Mouse (Mus musculus) bone marrow, adult 2 months (tissue): ENCODE measurements around the gene Zfp503. TPM values are rescaled to one million over a fixed set of nuclear protein-coding genes. Genes with fewer than 3 reads are reported as not detected.

Source experiments
- H3K27ac ChIP-seq: fragments of 200-500 bp; 2 replicates; pipeline ENCODE4 v1.5.1; 2012; ENCODE audit warnings: low read depth, mild to moderate bottlenecking, control low read depth, inconsistent platforms, low read length; ENCODE audit not compliant: control insufficient read depth, poor library complexity, insufficient read depth
- H3K4me1 ChIP-seq: fragments of 200-500 bp; 2 replicates; pipeline ENCODE4 v1.6.1; 2011; ENCODE audit warnings: low read length; ENCODE audit not compliant: control insufficient read depth, insufficient read depth
- H3K4me3 ChIP-seq: fragments of 200-500 bp; replicated peaks from 2 replicates; pipeline ENCODE3; 2011; ENCODE audit warnings: mild to moderate bottlenecking, low read depth, low read length, control low read depth; ENCODE audit not compliant: control insufficient read depth
- CTCF ChIP-seq: fragments of 200-500 bp; IDR thresholded peaks from 2 replicates; pipeline ENCODE4 v1.5.1; 2011; ENCODE audit warnings: low read length, control low read depth; ENCODE audit not compliant: control insufficient read depth, insufficient read depth
- POLR2A ChIP-seq: fragments of 200-500 bp; IDR thresholded peaks from 2 replicates; pipeline ENCODE4 v1.6.1; 2011; ENCODE audit warnings: low read depth, mild to moderate bottlenecking, control low read depth, low read length, borderline replicate concordance; ENCODE audit not compliant: control insufficient read depth
- WGBS: fragments of 180-500 bp; shearing (Covaris S2); methylation state at CpG from one replicate; pipeline ENCODE4 v1.1.7; 2018; 5-methylcytosine and 5-hydroxymethylcytosine counted together
- polyA plus RNA-seq: library from polyadenylated mRNA; stranded (reverse); fragments of >200 nt; gene quantifications from 2 replicates; pipeline ENCODE4 v1.2.4, GENCODE M21; 2011; ENCODE audit warnings: low replicate concordance; ENCODE audit not compliant: missing spikeins, insufficient read depth, insufficient read length

Zfp503 gene
- polyA plus RNA-seq, 1 experiment = 0.95 TPM

- peak within 1 kb of the TSS; percentile 62 for H3K4me3 ChIP-seq
- peak; percentile 85; the same call in 1 of the 2 replicates for TF ChIP-seq POLR2A
- no peak for TF ChIP-seq CTCF
- H3K27ac ChIP-seq = peak within 1 kb of the TSS; percentile 83
- H3K4me1 ChIP-seq = peaks cover 1% of the 10 kb centered on the region; the same call in 1 of the 2 replicates
- under 1% methylated on average over 33 of the region's 33 CpGs for WGBS
These were observed 30.0 kb upstream of the Zfp503 start, which contains the start of gene Lrmda for GRCm38 (mm10) chr14:22019252-22019948. Gene Lrmda (plus strand): TSS chr14:22019712.

DNA sequence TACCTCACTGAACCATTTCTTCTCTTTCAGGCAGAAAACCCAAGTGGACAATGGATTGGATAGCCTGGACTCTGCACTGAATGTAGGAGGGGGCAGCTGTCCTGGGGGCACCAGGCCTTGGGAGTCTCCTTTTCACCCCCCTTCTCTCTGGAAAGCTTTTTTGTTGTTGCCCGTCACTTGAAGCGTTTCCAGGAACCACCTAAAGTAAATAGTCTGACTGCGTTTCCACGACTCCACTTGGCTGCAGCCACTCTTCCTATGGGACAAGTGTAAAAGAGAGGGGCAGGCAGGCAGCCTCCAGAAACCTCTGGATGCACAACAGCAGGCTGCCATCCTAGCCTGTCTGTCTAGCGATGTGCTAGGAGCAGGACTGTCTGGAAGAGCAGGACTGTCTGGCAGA, 27.6 kb upstream of the Zfp503 start:
- Histone ChIP-seq H3K27ac (no peak overlapping the region), H3K4me1 (peaks cover 1% of the 10 kb centered on the region; the same call in 1 of the 2 replicates), H3K4me3 (no peak overlapping the region)
- no peak for TF ChIP-seq CTCF
- no peak for TF ChIP-seq POLR2A
- WGBS = 85% methylated on average over 5 of the region's 5 CpGs

DNA sequence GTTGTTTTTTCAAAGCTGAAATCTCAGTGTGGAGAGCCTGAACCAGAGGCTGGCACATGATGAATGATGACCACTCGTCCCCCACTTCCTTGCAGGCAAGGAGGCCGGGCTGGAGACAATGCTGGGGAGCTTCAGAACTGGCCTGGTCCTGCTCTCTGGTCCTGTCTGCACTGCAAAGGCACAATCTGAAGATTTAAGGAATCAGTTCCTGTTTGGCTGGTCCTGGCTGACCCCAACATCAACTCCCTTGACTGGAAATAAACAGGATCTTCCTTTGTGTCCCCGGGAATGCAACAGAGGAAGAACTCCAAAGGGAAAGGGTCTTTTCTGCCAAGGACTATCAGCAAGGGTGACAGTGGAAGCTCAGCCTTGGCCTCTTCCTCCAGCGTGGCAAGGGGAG, 25.4 kb upstream of the Zfp503 start:
- Histone ChIP-seq H3K27ac (no peak overlapping the region), H3K4me3 (no peak overlapping the region), H3K4me1 (peaks cover 1% of the 10 kb centered on the region; the same call in 1 of the 2 replicates)
- 66% methylated on average over 4 of the region's 4 CpGs for WGBS
- TF ChIP-seq POLR2A = no peak
- TF ChIP-seq CTCF = no peak

DNA sequence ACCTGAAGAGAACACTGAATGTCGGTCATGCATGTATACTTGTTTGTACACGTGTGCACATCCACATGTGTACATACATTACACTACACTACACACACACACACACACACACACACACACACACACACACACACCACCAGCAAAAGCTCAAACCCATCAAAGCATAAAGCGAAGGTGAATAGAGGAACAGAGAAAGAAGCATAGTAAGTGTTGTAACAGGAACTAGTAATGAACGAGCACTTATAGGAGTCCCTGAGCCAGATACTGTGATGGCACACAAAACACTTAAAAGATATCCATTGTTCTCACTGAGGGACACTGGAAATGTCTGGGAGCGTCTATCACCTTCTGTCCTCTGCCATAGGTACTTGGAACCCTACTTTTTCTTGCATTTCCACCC, 24.9 kb upstream of the Zfp503 start:
- no peak for TF ChIP-seq POLR2A
- no peak for TF ChIP-seq CTCF
- 58% methylated on average over 5 of the region's 5 CpGs for WGBS
- no peak overlapping the region for H3K4me3 ChIP-seq
- H3K27ac ChIP-seq = no peak overlapping the region
- H3K4me1 ChIP-seq = peaks cover 1% of the 10 kb centered on the region; the same call in 1 of the 2 replicates

DNA sequence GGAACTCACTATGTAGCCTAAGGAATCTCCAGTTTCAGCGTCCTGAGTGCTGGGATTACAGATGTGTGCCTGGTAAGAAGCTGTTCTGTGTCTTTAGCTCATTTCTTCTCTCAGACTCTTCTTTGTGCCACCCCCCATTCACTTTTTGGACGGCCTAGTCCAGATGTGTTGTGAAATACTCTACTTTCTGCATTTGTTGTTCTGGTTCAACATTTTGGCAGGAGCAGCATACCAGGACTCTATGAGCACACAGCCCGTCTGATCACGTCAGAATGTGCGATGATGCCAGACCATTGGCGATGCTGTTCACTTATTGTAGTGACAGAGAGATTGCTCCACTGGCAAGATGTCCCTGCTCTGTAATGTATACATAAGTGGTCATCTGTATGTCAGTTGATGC, 17.6 kb upstream of the Zfp503 start:
- no peak overlapping the region for H3K4me3 ChIP-seq
- TF ChIP-seq POLR2A (no peak), CTCF (no peak)
- no peaks in the 10 kb centered on the region; the same call in 1 of the 2 replicates for H3K4me1 ChIP-seq
- no peak overlapping the region for H3K27ac ChIP-seq
- 78% methylated on average over 6 of the region's 6 CpGs for WGBS

- no peak overlapping the region for H3K4me3 ChIP-seq
- no peak for TF ChIP-seq CTCF
- no peak for TF ChIP-seq POLR2A
- 86% methylated on average over 4 of the region's 4 CpGs for WGBS
- no peak overlapping the region for H3K27ac ChIP-seq
- H3K4me1 ChIP-seq = no peaks in the 10 kb centered on the region; the same call in 1 of the 2 replicates
These were observed 15.5 kb upstream of the Zfp503 start for GRCm38 (mm10) chr14:22004943-22005342.

- TF ChIP-seq POLR2A (no peak), CTCF (no peak)
- Histone ChIP-seq H3K4me1 (no peaks in the 10 kb centered on the region; the same call in 1 of the 2 replicates), H3K27ac (no peak overlapping the region), H3K4me3 (no peak overlapping the region)
- WGBS = 89% methylated on average over 4 of the region's 4 CpGs
These were observed 14.2 kb upstream of the Zfp503 start for GRCm38 (mm10) chr14:22003631-22004030.

DNA sequence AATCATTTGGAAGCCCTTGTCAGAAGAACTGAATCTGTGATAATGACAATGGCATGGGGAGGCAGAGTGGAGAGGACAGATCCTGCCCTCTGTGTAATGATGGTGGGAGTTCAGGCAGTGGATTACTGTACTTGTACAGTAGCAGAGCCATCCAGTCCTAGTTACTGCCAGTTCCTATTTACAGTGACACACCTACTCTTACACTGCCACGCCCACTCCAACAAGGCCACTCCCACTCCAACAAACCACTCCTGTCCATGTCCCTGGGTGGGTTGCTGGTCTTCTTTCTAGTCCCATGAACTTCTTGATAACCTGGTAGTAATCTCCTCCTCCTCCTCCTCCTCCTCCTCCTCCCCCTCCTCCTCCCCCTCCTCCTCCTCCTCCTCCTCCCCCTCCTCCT, 13.8 kb upstream of the Zfp503 start:
- Histone ChIP-seq H3K4me1 (no peaks in the 10 kb centered on the region; the same call in 1 of the 2 replicates), H3K27ac (no peak overlapping the region), H3K4me3 (no peak overlapping the region)
- no peak for TF ChIP-seq POLR2A
- no peak for TF ChIP-seq CTCF
- WGBS = 83% methylated on average over 1 of the region's 1 CpGs

DNA sequence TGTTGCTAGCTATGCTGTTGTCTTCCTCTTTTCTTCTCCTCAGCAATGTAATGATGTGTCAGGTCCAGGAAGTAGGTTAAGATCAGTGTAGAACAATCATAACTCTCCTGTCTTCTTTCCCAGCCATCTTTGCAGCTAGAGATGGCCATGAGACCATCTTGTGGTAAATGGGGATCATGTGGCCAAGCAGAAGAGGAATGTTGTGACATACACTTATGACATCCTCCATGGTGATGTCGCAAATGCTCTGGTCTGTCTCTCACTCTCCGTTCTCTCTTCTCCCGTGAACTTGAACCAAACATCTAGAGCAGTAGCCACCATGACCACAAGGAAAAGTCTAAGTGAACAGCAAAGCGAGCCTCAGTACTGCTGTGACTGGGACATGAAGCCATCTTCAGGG, 10.2 kb upstream of the Zfp503 start:
- H3K4me1 ChIP-seq = no peaks in the 10 kb centered on the region; the same call in 1 of the 2 replicates
- no peak overlapping the region for H3K4me3 ChIP-seq
- no peak overlapping the region; the same call in 1 of the 2 replicates for H3K27ac ChIP-seq
- 49% methylated on average over 4 of the region's 4 CpGs for WGBS
- TF ChIP-seq CTCF (no peak), POLR2A (no peak)
